Mouse (Mus musculus): ENCODE measurements at regions not wholly inside any gene's neighbourhood (a gene's known extent, or its start where the extent isn't known, plus 50 kb on each side); places are given as distances from the start of the nearest gene placed in this dataset.

GRCm38 (mm10) chr10:120553097-120553453 is 76.8 kb upstream of the Hmga2 start:
- DNase-seq (ENCODE audit: low spot score) = peak; percentile 49

- peak; percentile 48 for DNase-seq (ENCODE audit: low spot score)
Measured at GRCm38 (mm10) chr10:120552341-120553096, 76.2 kb upstream of the Hmga2 start.

GRCm38 (mm10) chr10:120551851-120552281 is 75.6 kb upstream of the Hmga2 start:
- DNase-seq (ENCODE audit: low spot score) = no peak

- no peak for DNase-seq (ENCODE audit: low spot score)
Measured at GRCm38 (mm10) chr10:120547164-120547563, 70.9 kb upstream of the Hmga2 start.

- DNase-seq (ENCODE audit: low spot score) = no peak
Measured at GRCm38 (mm10) chr10:120541618-120542017, 65.3 kb upstream of the Hmga2 start.

GRCm38 (mm10) chr10:120538561-120538960 is 62.3 kb upstream of the Hmga2 start:
- DNase-seq (ENCODE audit: low spot score) = no peak

- DNase-seq (ENCODE audit: low spot score) = no peak
Measured at GRCm38 (mm10) chr10:120528406-120528805, 52.1 kb upstream of the Hmga2 start.

- no peak for DNase-seq (ENCODE audit: low spot score)
Measured at GRCm38 (mm10) chr10:120527951-120528350, 51.7 kb upstream of the Hmga2 start.

GRCm38 (mm10) chr10:120526991-120527390 is 50.7 kb upstream of the Hmga2 start:
- DNase-seq (ENCODE audit: low spot score) = no peak

Data from testis, postnatal 10 days (tissue).